8 mouse cellular contexts compared by ENCODE assay signal in the genomic region with DNA sequence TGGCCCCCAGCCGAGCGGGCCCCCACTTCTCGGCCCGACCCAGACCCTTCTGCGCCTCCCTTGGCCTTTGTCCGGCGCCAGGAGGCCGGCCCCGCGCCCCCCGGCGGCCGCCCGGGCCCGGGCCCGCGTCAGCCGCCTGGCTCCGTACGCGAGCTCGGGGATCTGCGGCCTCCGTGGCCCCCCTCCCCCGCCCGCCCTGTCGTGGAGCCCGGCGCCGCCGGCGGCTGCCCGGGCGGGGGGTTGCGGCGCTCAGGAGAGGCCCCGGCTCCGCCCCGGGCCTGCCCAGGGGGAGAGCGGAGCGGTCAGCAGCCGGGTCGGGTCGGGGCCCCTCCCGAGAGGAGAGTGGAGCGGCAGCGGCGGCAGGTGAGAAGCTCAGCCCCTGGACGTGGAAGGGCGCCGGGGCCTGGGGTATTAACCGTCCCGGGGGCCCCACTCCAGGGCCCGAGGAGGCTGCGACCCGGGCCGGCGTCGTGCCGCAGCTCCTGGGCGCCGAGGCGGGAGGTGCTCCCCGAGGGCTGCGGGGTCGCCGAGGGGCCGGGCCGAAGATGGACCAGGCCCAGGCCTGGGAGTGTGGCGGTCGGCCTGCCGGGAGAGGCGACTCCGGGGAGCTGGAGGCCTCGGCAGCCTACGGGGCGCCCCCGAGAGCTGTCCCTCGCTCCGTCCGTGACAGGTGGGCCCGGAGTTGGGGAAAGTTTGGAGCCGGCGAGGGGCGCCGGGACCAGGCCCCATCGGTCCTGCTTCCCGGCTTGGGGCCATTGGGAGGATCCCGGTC. TPM values are rescaled to one million over a fixed set of nuclear protein-coding genes. Genes with fewer than 3 reads are reported as not detected.
DNase-seq lines count a peak whose midpoint lies in the region; ATAC-seq and TF ChIP-seq lines count a peak whose summit lies in the region.

No protein-coding gene starts in this region.

- TF ChIP-seq CTCF in stomach, postnatal 0 days (IDR thresholded peaks at IDR 0.05; ENCODE audit: low read depth): no peak

- DNase-seq in left cerebral cortex, adult 18-20 months (ENCODE audit: low spot score in 2 of 2): peak; percentile 33 to 49
- no peak for DNase-seq in left cerebral cortex, adult 11 months (ENCODE audit: low spot score)
- DNase-seq in stomach, postnatal 0 days (ENCODE audit: low spot score): peak; percentile 53

- peak overlapping the region; percentile 86 for H3K9ac ChIP-seq in embryonic facial prominence, embryonic 15.5 days
- H3K9ac ChIP-seq in heart, embryonic 11.5 days (ENCODE audit: low read depth, low read length): peak overlapping the region; percentile 95
- H3K9ac ChIP-seq in kidney, embryonic 15.5 days: peak overlapping the region; percentile 98
- H3K9ac ChIP-seq in liver, embryonic 15.5 days: peak overlapping the region; percentile 99
- H3K9ac ChIP-seq in neural tube, embryonic 12.5 days: peak overlapping the region; percentile 99
- H3K9ac ChIP-seq in stomach, postnatal 0 days (ENCODE audit: low read length): peak overlapping the region; percentile 100

- no peaks in the 10 kb centered on the region for H3K27me3 ChIP-seq in embryonic facial prominence, embryonic 15.5 days
- no peaks in the 10 kb centered on the region for H3K27me3 ChIP-seq in heart, embryonic 11.5 days (ENCODE audit: control insufficient read depth, insufficient read depth, low read length)
- H3K27me3 ChIP-seq in kidney, embryonic 15.5 days: no peaks in the 10 kb centered on the region
- H3K27me3 ChIP-seq in liver, embryonic 15.5 days: no peaks in the 10 kb centered on the region
- no peaks in the 10 kb centered on the region for H3K27me3 ChIP-seq in neural tube, embryonic 12.5 days (replicated peaks)
- no peaks in the 10 kb centered on the region for H3K27me3 ChIP-seq in stomach, postnatal 0 days (ENCODE audit: control insufficient read depth, insufficient read depth, low read length)

- H3K4me2 ChIP-seq in embryonic facial prominence, embryonic 15.5 days (replicated peaks): peak overlapping the region; percentile 57
- H3K4me2 ChIP-seq in heart, embryonic 11.5 days: peak overlapping the region; percentile 63
- peak overlapping the region; percentile 81 for H3K4me2 ChIP-seq in kidney, embryonic 15.5 days
- H3K4me2 ChIP-seq in liver, embryonic 15.5 days: peak overlapping the region; percentile 87
- H3K4me2 ChIP-seq in neural tube, embryonic 12.5 days (replicated peaks): peak overlapping the region; percentile 76
- peak overlapping the region; percentile 85 for H3K4me2 ChIP-seq in stomach, postnatal 0 days (replicated peaks; ENCODE audit: low read depth)

- no peak for TF ChIP-seq EP300 in stomach, postnatal 0 days (optimal IDR thresholded peaks at IDR 0.05)

- H3K9me3 ChIP-seq in embryonic facial prominence, embryonic 15.5 days (replicated peaks): no peaks in the 10 kb centered on the region
- H3K9me3 ChIP-seq in heart, embryonic 11.5 days (replicated peaks; ENCODE audit: control insufficient read depth, low read length): no peaks in the 10 kb centered on the region
- H3K9me3 ChIP-seq in kidney, embryonic 15.5 days (replicated peaks): no peaks in the 10 kb centered on the region
- no peaks in the 10 kb centered on the region for H3K9me3 ChIP-seq in liver, embryonic 15.5 days (replicated peaks)
- no peaks in the 10 kb centered on the region for H3K9me3 ChIP-seq in neural tube, embryonic 12.5 days
- H3K9me3 ChIP-seq in stomach, postnatal 0 days (ENCODE audit: control insufficient read depth, low read length): no peaks in the 10 kb centered on the region

- 4% methylated on average over 76 of the region's 89 CpGs for WGBS in embryonic facial prominence, embryonic 15.5 days
- WGBS in heart, embryonic 11.5 days (ENCODE audit: insufficient replicate concordance): 4% methylated on average over 58 of the region's 89 CpGs
- 5% methylated on average over 72 of the region's 89 CpGs for WGBS in kidney, embryonic 15.5 days
- WGBS in liver, embryonic 15.5 days (ENCODE audit: insufficient replicate concordance): 2% methylated on average over 84 of the region's 89 CpGs
- WGBS in neural tube, embryonic 12.5 days: 3% methylated on average over 78 of the region's 89 CpGs
- WGBS in stomach, postnatal 0 days: 8% methylated on average over 64 of the region's 89 CpGs

- peak overlapping the region; percentile 91 for H3K27ac ChIP-seq in embryonic facial prominence, embryonic 15.5 days (replicated peaks)
- peak overlapping the region; percentile 92 for H3K27ac ChIP-seq in heart, embryonic 11.5 days (ENCODE audit: low read depth, low read length)
- H3K27ac ChIP-seq in kidney, embryonic 15.5 days: peak overlapping the region; percentile 93
- H3K27ac ChIP-seq in liver, embryonic 15.5 days (replicated peaks): peak overlapping the region; percentile 95
- H3K27ac ChIP-seq in neural tube, embryonic 12.5 days: peak overlapping the region; percentile 75
- peak overlapping the region; percentile 97 for H3K27ac ChIP-seq in stomach, postnatal 0 days (replicated peaks)

- H3K36me3 ChIP-seq in embryonic facial prominence, embryonic 15.5 days: peaks cover 24% of the 10 kb centered on the region
- H3K36me3 ChIP-seq in heart, embryonic 11.5 days (ENCODE audit: control insufficient read depth, insufficient read depth, low read length): peaks cover 11% of the 10 kb centered on the region
- H3K36me3 ChIP-seq in kidney, embryonic 15.5 days: peaks cover 30% of the 10 kb centered on the region
- peaks cover 29% of the 10 kb centered on the region for H3K36me3 ChIP-seq in liver, embryonic 15.5 days (replicated peaks)
- H3K36me3 ChIP-seq in neural tube, embryonic 12.5 days: peaks cover 18% of the 10 kb centered on the region
- peaks cover 7% of the 10 kb centered on the region; the same call in 1 of the 2 replicates for H3K36me3 ChIP-seq in stomach, postnatal 0 days (ENCODE audit: control insufficient read depth, insufficient read depth, low read length)

- peak overlapping the region; percentile 68 for H3K4me3 ChIP-seq in embryonic facial prominence, embryonic 15.5 days (replicated peaks)
- H3K4me3 ChIP-seq in heart, embryonic 11.5 days (ENCODE audit: low read depth, low read length): peak overlapping the region; percentile 95
- peak overlapping the region; percentile 74 for H3K4me3 ChIP-seq in kidney, embryonic 15.5 days (replicated peaks)
- peak overlapping the region; percentile 97 for H3K4me3 ChIP-seq in liver, embryonic 15.5 days (replicated peaks)
- H3K4me3 ChIP-seq in neural tube, embryonic 12.5 days: peak overlapping the region; percentile 97
- peak overlapping the region; percentile 96 for H3K4me3 ChIP-seq in stomach, postnatal 0 days (ENCODE audit: low read depth, low read length)

- ATAC-seq in embryonic facial prominence, embryonic 15.5 days (ENCODE audit: insufficient number of reproducible peaks, low FRiP score, low TSS enrichment, low read depth): peak; percentile 44
- peak; percentile 67 for ATAC-seq in heart, embryonic 11.5 days (replicated peaks; ENCODE audit: insufficient number of reproducible peaks, low FRiP score, low TSS enrichment)
- ATAC-seq in kidney, embryonic 15.5 days (replicated peaks; ENCODE audit: low FRiP score): peak; percentile 78
- ATAC-seq in liver, embryonic 15.5 days (ENCODE audit: insufficient read depth): peak; percentile 55
- peak; percentile 74 for ATAC-seq in neural tube, embryonic 12.5 days (ENCODE audit: low FRiP score, low read depth)
- ATAC-seq in stomach, postnatal 0 days (ENCODE audit: low FRiP score, low TSS enrichment): peak; percentile 58

- H3K4me1 ChIP-seq in embryonic facial prominence, embryonic 15.5 days: peaks cover 17% of the 10 kb centered on the region
- peaks cover 13% of the 10 kb centered on the region for H3K4me1 ChIP-seq in heart, embryonic 11.5 days (ENCODE audit: control insufficient read depth, insufficient read depth, low read length)
- H3K4me1 ChIP-seq in kidney, embryonic 15.5 days: peaks cover 28% of the 10 kb centered on the region
- H3K4me1 ChIP-seq in liver, embryonic 15.5 days (replicated peaks): peaks cover 48% of the 10 kb centered on the region
- peaks cover 18% of the 10 kb centered on the region for H3K4me1 ChIP-seq in neural tube, embryonic 12.5 days
- 0 out of 2 replicates have a peak, but pooled peaks cover 3% of the 10 kb centered on the region for H3K4me1 ChIP-seq in stomach, postnatal 0 days (replicated peaks; ENCODE audit: control insufficient read depth, insufficient read depth)

RNA-seq across cellular contexts. Expression of gene Tlk2, which starts 3.3 kb away (rescaled TPM):
- total RNA-seq in left cerebral cortex, adult 18-20 months (2021): 10 to 100 TPM; 49.4 to 53.9 TPM
- polyA plus RNA-seq in embryonic facial prominence, embryonic 15.5 days (2015; fragmentation: Nextera tagmentation; extraction: Ambion mirVana): 17.7 and 19.1 TPM in 2 replicates
- 17.3 and 19.3 TPM in 2 replicates for polyA plus RNA-seq in heart, embryonic 11.5 days (2014; fragmentation: Nextera tagmentation; extraction: Ambion mirVana)
- polyA plus RNA-seq in kidney, embryonic 15.5 days (2015; fragmentation: Nextera tagmentation; extraction: Ambion mirVana): 18.1 and 21.1 TPM in 2 replicates
- polyA plus RNA-seq in liver, embryonic 15.5 days (2015; fragmentation: Nextera tagmentation; extraction: Ambion mirVana): 7.0 and 7.3 TPM in 2 replicates
- polyA plus RNA-seq in neural tube, embryonic 12.5 days (2016; fragmentation: Nextera tagmentation; extraction: Ambion mirVana): 22.1 and 25.4 TPM in 2 replicates
- 7.4 and 8.4 TPM in 2 replicates for polyA plus RNA-seq in stomach, postnatal 0 days (2015; fragmentation: Nextera tagmentation; extraction: Ambion mirVana)

RNA-seq across cellular contexts. Expression of gene Gm10842, which starts 35.2 kb away (rescaled TPM):
- total RNA-seq in left cerebral cortex, adult 18-20 months (2021): not detected
- polyA plus RNA-seq in embryonic facial prominence, embryonic 15.5 days (2015; fragmentation: Nextera tagmentation; extraction: Ambion mirVana): not detected in 2 replicates
- polyA plus RNA-seq in heart, embryonic 11.5 days (2014; fragmentation: Nextera tagmentation; extraction: Ambion mirVana): not detected in 2 replicates
- not detected in 2 replicates for polyA plus RNA-seq in kidney, embryonic 15.5 days (2015; fragmentation: Nextera tagmentation; extraction: Ambion mirVana)
- polyA plus RNA-seq in liver, embryonic 15.5 days (2015; fragmentation: Nextera tagmentation; extraction: Ambion mirVana): not detected in 2 replicates
- not detected in 2 replicates for polyA plus RNA-seq in neural tube, embryonic 12.5 days (2016; fragmentation: Nextera tagmentation; extraction: Ambion mirVana)
- polyA plus RNA-seq in stomach, postnatal 0 days (2015; fragmentation: Nextera tagmentation; extraction: Ambion mirVana): not detected in 2 replicates

RNA-seq across cellular contexts. Expression of gene Mettl2, which starts 55.6 kb away (rescaled TPM):
- total RNA-seq in left cerebral cortex, adult 18-20 months (2021): 10 to 100 TPM; 13.0 to 13.7 TPM
- polyA plus RNA-seq in embryonic facial prominence, embryonic 15.5 days (2015; fragmentation: Nextera tagmentation; extraction: Ambion mirVana): 35.1 and 38.2 TPM in 2 replicates
- 28.9 and 33.7 TPM in 2 replicates for polyA plus RNA-seq in heart, embryonic 11.5 days (2014; fragmentation: Nextera tagmentation; extraction: Ambion mirVana)
- 45.6 TPM in 2 replicates for polyA plus RNA-seq in kidney, embryonic 15.5 days (2015; fragmentation: Nextera tagmentation; extraction: Ambion mirVana)
- 15.1 and 15.6 TPM in 2 replicates for polyA plus RNA-seq in liver, embryonic 15.5 days (2015; fragmentation: Nextera tagmentation; extraction: Ambion mirVana)
- polyA plus RNA-seq in neural tube, embryonic 12.5 days (2016; fragmentation: Nextera tagmentation; extraction: Ambion mirVana): 35.3 and 38.4 TPM in 2 replicates
- polyA plus RNA-seq in stomach, postnatal 0 days (2015; fragmentation: Nextera tagmentation; extraction: Ambion mirVana): 14.9 and 15.0 TPM in 2 replicates
